Mouse (Mus musculus) hindbrain, embryonic 13.5 days (tissue): Measurements from ENCODE around the gene Ptpn18. TPM values are rescaled to one million over a fixed set of nuclear protein-coding genes. Genes with fewer than 3 reads are reported as not detected.
"Not testable (repeated sequence)": the region's sequence is repeated elsewhere in the genome, so short reads cannot be mapped to it uniquely, and the experiment has no call there.

Source experiments
- ATAC-seq: fragments of 200-750 bp; cut with Nextera tagmentation; 2 replicates; pipeline ENCODE4 v1.8.0; 2017; ENCODE audit warnings: moderate TSS enrichment; ENCODE audit not compliant: low FRiP score
- H3K27ac ChIP-seq: fragments of 300-500 bp; sonication (generic); 2 replicates; pipeline ENCODE4 v1.5.1; 2015; ENCODE audit warnings: inconsistent platforms, mild to moderate bottlenecking, moderate library complexity
- H3K27me3 ChIP-seq: fragments of 300-500 bp; sonication (generic); 2 replicates; pipeline ENCODE4 v1.6.1; 2015; ENCODE audit warnings: mild to moderate bottlenecking, inconsistent platforms
- H3K36me3 ChIP-seq: fragments of 300-500 bp; sonication (generic); 2 replicates; pipeline ENCODE4 v1.6.1; 2015; ENCODE audit warnings: mild to moderate bottlenecking, inconsistent platforms
- H3K4me1 ChIP-seq: fragments of 300-500 bp; sonication (generic); replicated peaks from 2 replicates; pipeline ENCODE4 v1.6.1; 2015; ENCODE audit warnings: inconsistent platforms
- H3K4me2 ChIP-seq: fragments of 300-500 bp; sonication (generic); 2 replicates; pipeline ENCODE4 v1.6.1; 2015; ENCODE audit warnings: inconsistent platforms, mild to moderate bottlenecking, moderate library complexity
- H3K4me3 ChIP-seq: fragments of 300-500 bp; sonication (generic); 2 replicates; pipeline ENCODE4 v1.5.1; 2015; ENCODE audit warnings: mild to moderate bottlenecking, inconsistent platforms
- H3K9ac ChIP-seq: fragments of 300-500 bp; sonication (generic); 2 replicates; pipeline ENCODE4 v1.6.1; 2015; ENCODE audit warnings: mild to moderate bottlenecking, inconsistent platforms
- H3K9me3 ChIP-seq: fragments of 300-500 bp; sonication (generic); 2 replicates; pipeline ENCODE4 v1.6.1; 2016; ENCODE audit warnings: inconsistent platforms
- WGBS: fragments of 180-500 bp; shearing (Covaris S2); methylation state at CpG from one replicate; pipeline ENCODE4 v1.1.7; 2015; 5-methylcytosine and 5-hydroxymethylcytosine counted together
- polyA plus RNA-seq: library from polyadenylated mRNA; unstranded; fragments of >200 nt; fragmentation: Nextera tagmentation; extraction: Ambion mirVana; gene quantifications from 2 replicates; pipeline ENCODE4 v1.2.1, GENCODE M21; 2015

The Ptpn18 gene
- polyA plus RNA-seq, 1 experiment from 2014 or later, result 8.2 TPM

DNA sequence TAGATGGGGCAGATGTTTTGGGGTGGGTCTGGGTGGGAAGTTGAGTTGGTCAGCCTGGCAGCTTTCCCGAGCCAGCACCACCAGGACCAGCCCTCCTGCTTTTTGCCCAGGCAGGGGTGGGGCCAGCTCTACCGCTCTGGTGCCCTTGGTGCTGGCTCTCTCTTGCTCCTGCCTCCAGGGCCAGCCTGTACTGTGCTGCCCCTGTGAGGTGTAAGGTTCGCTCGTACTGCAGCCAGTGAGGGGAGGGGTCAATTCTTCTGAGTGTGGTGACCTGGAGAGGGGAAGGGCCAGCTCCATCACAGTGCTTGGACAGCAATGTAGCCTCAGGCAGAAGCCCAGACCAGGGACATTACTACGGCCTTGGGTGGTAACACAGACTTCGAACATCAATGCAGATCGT, 45.7 kb downstream of the Ptpn18 start:
- Histone ChIP-seq H3K27me3 (no peaks in the 10 kb centered on the region), H3K4me3 (no peak overlapping the region), H3K4me2 (no peak overlapping the region), H3K27ac (no peak overlapping the region), H3K36me3 (no peaks in the 10 kb centered on the region), H3K9ac (no peak overlapping the region), H3K4me1 (no peaks in the 10 kb centered on the region), H3K9me3 (0 out of 2 replicates have a peak, but pooled peaks cover 6% of the 10 kb centered on the region)
- 72% methylated on average over 7 of the region's 7 CpGs for WGBS
- ATAC-seq, result no peak

DNA sequence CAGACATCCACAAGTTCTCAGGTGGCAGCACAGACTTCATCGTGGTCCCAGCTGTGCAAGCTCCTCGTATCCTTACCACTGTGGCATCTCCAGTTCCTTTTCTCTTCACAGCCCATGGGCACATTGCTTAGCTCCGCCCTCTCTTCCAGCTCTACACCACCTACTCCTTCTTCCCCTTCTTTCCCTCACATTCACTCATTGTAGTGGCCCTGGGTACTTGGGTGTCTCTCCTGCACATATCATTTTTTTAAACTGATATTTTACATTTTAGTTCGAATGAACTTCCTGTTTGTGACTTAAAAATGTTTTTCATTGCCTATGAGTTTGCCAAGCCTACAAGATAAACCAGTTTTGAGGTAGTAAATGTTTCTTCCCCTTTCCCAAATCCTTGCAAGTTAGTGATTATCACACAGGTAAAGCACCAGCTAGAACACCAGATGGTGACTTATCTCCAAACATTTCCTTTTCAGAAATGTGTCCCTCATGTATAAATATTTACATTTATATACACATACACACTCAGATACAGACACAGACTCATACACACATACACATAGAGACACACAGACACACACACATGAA, 46.5 kb downstream of the Ptpn18 start:
- no peak overlapping the region for H3K27ac ChIP-seq
- no peak for ATAC-seq
- WGBS, result 87% methylated on average over 4 of the region's 4 CpGs
- no peak overlapping the region for H3K4me3 ChIP-seq
- 0 out of 2 replicates have a peak, but pooled peaks cover 6% of the 10 kb centered on the region for H3K9me3 ChIP-seq
- no peaks in the 10 kb centered on the region for H3K36me3 ChIP-seq
- no peaks in the 10 kb centered on the region for H3K27me3 ChIP-seq
- peaks cover 4% of the 10 kb centered on the region; the same call in 1 of the 2 replicates for H3K4me1 ChIP-seq
- H3K9ac ChIP-seq, result no peak overlapping the region
- H3K4me2 ChIP-seq, result no peak overlapping the region

DNA sequence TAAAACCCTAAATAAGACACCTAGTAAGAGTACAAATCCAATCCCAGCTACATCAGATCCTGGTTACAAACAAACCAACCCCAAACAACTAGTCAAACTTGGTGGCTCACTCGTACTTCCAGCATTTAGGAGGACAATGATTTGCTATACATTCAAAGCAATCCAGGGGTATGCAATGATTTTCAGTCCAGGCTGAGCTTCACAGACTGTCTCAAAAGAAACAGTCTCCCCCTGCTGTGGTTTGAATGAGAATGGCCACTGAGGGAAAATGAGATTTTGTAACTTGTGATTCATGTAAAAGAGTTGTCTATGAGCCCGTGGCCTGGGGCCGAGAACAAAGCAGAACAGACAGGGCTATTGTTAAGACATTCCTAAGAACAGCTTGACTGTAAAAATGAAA, 48.4 kb downstream of the Ptpn18 start:
- H3K4me2 ChIP-seq, result no peak overlapping the region
- no peaks in the 10 kb centered on the region for H3K27me3 ChIP-seq
- H3K9me3 ChIP-seq, result 0 out of 2 replicates have a peak, but pooled peaks cover 6% of the 10 kb centered on the region
- ATAC-seq, result no peak
- no peak overlapping the region for H3K9ac ChIP-seq
- WGBS, result 74% methylated on average over 3 of the region's 3 CpGs
- H3K36me3 ChIP-seq, result no peaks in the 10 kb centered on the region
- peaks cover 4% of the 10 kb centered on the region; the same call in 1 of the 2 replicates for H3K4me1 ChIP-seq
- H3K4me3 ChIP-seq, result no peak overlapping the region
- no peak overlapping the region for H3K27ac ChIP-seq

DNA sequence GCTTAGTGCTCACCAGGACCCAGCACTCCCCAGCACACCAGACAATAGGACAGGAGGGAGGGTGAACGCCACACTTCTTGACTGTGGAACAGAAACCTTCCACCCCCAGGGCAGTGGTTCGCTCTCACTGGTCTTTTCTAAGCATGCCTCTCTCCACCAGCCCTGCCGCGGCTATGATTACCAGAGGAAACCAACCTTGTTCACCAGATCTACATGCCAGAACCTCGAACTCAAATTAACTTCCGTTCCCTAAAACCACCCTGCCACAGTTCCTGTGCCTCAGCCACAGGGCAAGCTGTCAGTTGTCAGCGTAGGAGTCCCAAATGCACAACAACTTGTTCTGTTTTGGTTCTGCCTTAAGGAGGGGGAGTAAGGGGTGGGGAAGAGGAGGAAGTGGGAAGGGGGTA, 51.0 kb downstream of the Ptpn18 start:
- Histone ChIP-seq H3K9me3 (0 out of 2 replicates have a peak, but pooled peaks cover 6% of the 10 kb centered on the region), H3K4me3 (no peak overlapping the region), H3K4me1 (peaks cover 4% of the 10 kb centered on the region; the same call in 1 of the 2 replicates), H3K27ac (no peak overlapping the region), H3K36me3 (no peaks in the 10 kb centered on the region), H3K27me3 (no peaks in the 10 kb centered on the region), H3K9ac (no peak overlapping the region), H3K4me2 (no peak overlapping the region)
- WGBS, result 6% methylated on average over 7 of the region's 7 CpGs
- no peak for ATAC-seq

DNA sequence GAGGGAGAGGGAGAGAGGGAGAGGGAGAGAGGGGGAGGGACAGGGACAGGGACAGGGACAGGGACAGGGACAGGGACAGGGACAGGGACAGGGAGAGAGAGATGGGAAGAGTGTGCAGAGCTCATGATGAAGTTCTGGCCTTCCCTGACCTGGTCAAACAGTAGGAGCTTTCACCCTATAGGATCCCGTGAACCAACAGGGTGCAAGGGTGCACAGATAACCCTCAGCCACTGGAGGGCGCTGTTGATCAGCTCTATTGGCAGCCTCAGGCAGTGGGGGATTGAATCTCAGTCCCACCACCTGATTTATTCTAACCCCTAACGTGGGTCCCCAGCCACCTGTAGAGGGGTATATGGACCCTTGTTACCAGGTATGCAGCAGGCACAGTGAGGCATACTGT, 51.5 kb downstream of the Ptpn18 start:
- H3K27me3 ChIP-seq, result no peaks in the 10 kb centered on the region
- no peak overlapping the region for H3K4me2 ChIP-seq
- H3K27ac ChIP-seq, result no peak overlapping the region
- peaks cover 4% of the 10 kb centered on the region; the same call in 1 of the 2 replicates for H3K4me1 ChIP-seq
- 10% methylated on average over 3 of the region's 3 CpGs for WGBS
- no peak overlapping the region for H3K4me3 ChIP-seq
- no peaks in the 10 kb centered on the region for H3K36me3 ChIP-seq
- 0 out of 2 replicates have a peak, but pooled peaks cover 6% of the 10 kb centered on the region for H3K9me3 ChIP-seq
- no peak overlapping the region for H3K9ac ChIP-seq
- ATAC-seq, result peak; percentile 24; the same call in 1 of the 2 replicates

DNA sequence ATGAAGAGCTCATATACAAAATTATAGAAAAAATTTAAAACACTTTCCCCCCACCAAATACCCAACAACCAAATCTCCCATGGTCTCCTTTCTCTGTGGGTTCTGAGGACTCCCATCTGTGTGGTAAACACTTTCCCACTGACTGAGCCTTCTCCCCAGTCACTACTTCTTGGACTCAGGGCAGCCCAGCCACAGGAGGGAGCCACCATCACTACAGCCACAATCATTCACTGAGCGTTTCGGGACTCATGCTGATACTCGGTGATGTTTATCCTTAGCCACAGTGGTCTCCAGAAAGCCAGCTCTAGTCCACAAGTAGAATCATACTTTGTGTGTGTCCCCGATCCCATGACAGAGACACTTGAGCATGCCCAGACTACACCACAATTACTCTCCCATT, 53.5 kb downstream of the Ptpn18 start:
- WGBS, result 74% methylated on average over 4 of the region's 4 CpGs
- Histone ChIP-seq H3K9me3 (no peaks in the 10 kb centered on the region), H3K27ac (no peak overlapping the region), H3K4me1 (peaks cover 4% of the 10 kb centered on the region; the same call in 1 of the 2 replicates), H3K36me3 (no peaks in the 10 kb centered on the region; the same call in 1 of the 2 replicates), H3K27me3 (no peaks in the 10 kb centered on the region), H3K4me3 (no peak overlapping the region), H3K4me2 (no peak overlapping the region), H3K9ac (no peak overlapping the region)
- no peak for ATAC-seq

DNA sequence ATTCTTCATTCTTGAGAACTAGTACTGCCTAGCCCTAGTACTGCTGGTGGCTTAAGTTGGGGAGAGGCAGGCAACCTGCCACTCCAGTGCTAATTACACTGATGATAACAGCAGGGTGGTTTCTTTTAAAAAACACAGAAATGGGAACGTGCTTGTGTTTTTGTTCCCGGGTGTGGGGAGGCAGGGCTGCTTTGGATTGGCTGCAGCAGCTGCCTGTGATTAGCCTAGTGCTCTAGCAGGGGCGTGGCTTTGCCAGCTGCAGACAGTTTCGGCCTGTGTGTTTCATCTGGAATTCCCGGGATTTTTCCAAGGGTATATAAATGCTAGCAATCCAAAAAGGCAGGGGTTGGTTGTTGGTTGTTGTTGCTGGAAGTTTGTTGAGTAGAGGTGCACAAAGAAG, 57.0 kb downstream of the Ptpn18 start:
- Histone ChIP-seq H3K4me2 (no peak overlapping the region), H3K27ac (no peak overlapping the region), H3K4me1 (no peaks in the 10 kb centered on the region), H3K9ac (no peak overlapping the region), H3K36me3 (no peaks in the 10 kb centered on the region; the same call in 1 of the 2 replicates), H3K27me3 (no peaks in the 10 kb centered on the region), H3K4me3 (no peak overlapping the region), H3K9me3 (no peaks in the 10 kb centered on the region)
- 58% methylated on average over 5 of the region's 5 CpGs for WGBS
- no peak for ATAC-seq

DNA sequence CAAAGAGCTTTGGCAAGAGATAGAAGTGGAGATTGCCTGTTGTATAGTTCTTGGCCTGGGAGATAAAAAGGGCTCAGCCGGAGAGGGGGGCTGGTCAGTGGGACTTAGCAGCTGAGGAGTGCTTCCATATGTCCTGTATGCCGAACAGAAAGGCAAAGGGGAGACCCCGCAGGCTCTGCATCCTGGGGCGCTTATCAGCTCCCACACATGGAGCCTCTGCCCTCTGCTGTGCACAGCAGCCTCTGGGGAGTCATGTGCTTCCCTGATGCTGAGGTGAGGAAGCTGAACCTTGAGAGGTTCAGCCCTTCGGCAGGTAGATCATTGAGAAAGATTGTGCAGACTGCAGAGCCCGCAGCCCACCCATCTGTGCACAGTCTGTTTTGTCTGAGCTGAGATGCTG, 57.7 kb downstream of the Ptpn18 start:
- ATAC-seq, result not testable (repeated sequence)
- 76% methylated on average over 6 of the region's 6 CpGs for WGBS

DNA sequence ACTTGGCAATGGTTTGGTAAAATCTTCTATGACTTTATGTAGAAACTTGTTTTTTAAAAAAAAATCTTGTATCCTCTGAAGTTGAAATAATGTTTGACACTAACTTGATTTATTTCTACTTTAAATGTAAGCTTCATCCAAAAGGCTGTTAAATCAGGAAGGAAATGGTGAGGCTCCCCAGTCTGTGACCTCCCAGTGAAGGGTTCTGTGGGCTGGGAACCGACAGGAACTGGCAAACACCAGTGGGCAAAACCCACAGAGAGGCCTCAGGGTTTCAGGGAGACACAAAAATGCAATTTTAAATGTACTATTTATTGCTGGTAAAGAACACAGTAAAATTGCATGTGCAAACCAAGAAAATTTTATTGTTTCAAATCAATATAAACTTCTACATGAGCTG, 58.2 kb downstream of the Ptpn18 start:
- WGBS, result 60% methylated on average over 1 of the region's 1 CpGs
- not testable (repeated sequence) for ATAC-seq

More for the DNA sequence above, 57.7 kb downstream of the Ptpn18 start:
- not testable (repeated sequence) for H3K4me3 ChIP-seq, H3K9ac ChIP-seq, H3K36me3 ChIP-seq, H3K4me1 ChIP-seq, H3K9me3 ChIP-seq, H3K27ac ChIP-seq, H3K4me2 ChIP-seq, H3K27me3 ChIP-seq

DNA sequence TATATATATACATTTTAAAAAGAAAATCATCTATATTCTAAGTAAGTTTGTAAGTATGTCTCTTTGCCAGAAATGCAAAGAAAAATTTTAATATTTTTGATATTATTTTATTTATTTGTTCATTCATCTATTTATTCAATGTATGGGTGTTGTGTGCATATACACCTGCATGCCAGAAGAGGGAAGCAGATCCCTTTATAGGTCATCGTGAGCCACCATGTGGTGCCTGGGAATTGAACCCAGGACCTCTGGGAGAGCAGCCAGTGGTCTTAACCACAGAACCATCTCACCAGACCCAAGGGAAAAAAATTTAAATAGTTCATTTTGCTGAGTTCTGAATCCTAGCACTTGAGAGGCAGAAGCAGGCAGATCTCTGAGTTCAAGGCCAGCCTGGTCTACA, 58.7 kb downstream of the Ptpn18 start:
- Histone ChIP-seq H3K27me3 (no peaks in the 10 kb centered on the region), H3K36me3 (no peaks in the 10 kb centered on the region; the same call in 1 of the 2 replicates), H3K9me3 (no peaks in the 10 kb centered on the region), H3K9ac (no peak overlapping the region), H3K4me2 (no peak overlapping the region), H3K27ac (no peak overlapping the region), H3K4me1 (no peaks in the 10 kb centered on the region), H3K4me3 (no peak overlapping the region)
- no peak for ATAC-seq
- WGBS, result 75% methylated on average over 1 of the region's 1 CpGs

More for the DNA sequence above, 58.2 kb downstream of the Ptpn18 start:
- not testable (repeated sequence) for H3K4me1 ChIP-seq, H3K9ac ChIP-seq, H3K36me3 ChIP-seq, H3K27ac ChIP-seq, H3K4me3 ChIP-seq, H3K4me2 ChIP-seq, H3K9me3 ChIP-seq, H3K27me3 ChIP-seq

DNA sequence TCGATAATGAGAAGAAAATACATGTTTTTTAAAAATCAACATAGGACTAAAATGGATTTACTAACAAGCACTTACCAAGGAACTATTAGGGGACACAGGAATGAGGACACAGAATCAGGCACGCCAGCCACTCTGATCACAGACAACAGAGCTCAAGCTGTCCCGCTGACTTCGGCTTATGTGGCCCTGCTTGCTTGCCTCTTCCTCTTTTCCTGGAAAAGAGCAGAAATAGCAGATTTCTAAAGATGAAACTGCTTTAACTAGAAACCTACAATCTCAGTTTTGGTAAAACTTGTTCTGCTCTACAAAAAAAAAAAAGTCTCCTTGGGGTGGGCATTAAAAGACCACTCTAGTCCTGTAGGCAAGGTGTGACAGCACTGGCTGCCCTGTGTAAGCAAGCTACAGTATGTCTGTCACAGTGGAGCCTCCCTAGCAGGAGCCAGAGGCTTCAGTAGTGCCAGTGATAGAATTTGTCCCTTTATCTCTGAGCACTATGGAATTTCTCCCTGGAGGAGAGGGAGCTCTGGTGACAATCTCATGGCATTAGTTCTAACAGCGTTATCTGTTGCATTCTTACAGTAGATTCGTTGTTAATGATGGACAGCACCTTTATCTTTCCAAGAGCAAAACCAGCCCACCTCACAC, 62.8 kb downstream of the Ptpn18 start:
- Histone ChIP-seq H3K36me3 (no peaks in the 10 kb centered on the region), H3K27me3 (no peaks in the 10 kb centered on the region), H3K4me3 (no peak overlapping the region), H3K9ac (no peak overlapping the region), H3K9me3 (no peaks in the 10 kb centered on the region), H3K4me1 (no peaks in the 10 kb centered on the region), H3K4me2 (no peak overlapping the region), H3K27ac (no peak overlapping the region)
- 89% methylated on average over 6 of the region's 6 CpGs for WGBS
- ATAC-seq, result no peak

DNA sequence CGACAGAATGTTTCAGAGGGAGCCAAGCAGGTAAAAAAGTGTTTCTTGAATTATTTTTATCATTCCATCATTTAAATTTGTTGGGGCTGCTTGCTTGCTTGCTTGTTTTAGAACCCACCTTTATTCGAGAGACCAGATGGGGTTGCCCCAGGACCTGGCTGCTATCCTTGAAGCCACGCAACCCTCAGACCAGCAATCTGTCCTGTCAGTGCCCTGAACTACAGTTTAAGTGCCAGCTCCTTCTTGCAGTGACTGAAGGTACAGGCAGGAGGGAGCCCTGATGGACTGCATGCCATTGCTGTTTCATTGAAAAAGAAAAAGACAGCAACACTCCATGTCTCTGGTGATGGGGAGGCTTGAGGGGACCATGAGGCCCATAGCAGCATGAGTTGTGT, 63.3 kb downstream of the Ptpn18 start:
- H3K9me3 ChIP-seq, result no peaks in the 10 kb centered on the region
- H3K27me3 ChIP-seq, result no peaks in the 10 kb centered on the region
- 86% methylated on average over 3 of the region's 3 CpGs for WGBS
- no peak overlapping the region for H3K9ac ChIP-seq
- H3K4me3 ChIP-seq, result no peak overlapping the region
- no peak overlapping the region for H3K27ac ChIP-seq
- H3K4me1 ChIP-seq, result no peaks in the 10 kb centered on the region
- no peaks in the 10 kb centered on the region for H3K36me3 ChIP-seq
- no peak overlapping the region for H3K4me2 ChIP-seq
- ATAC-seq, result no peak

DNA sequence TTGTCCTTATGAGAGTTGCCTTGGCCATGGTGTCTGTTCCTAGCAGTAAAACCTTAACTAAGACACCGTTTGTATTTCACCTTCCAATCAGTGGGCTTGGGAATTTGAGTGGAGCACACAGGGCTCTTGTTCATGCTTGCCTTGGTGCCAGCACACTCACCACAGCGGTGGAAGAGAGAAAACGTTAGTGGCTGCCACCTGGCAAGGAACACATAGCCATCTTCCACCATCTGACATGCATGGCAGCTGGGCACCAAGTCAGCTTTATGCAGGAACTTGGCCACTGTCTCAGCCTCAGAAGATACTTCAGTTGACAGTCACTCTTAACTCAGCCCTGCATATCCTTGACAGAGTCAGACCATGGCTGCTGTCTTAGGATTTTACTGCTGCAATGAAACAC, 64.1 kb downstream of the Ptpn18 start:
- H3K4me3 ChIP-seq, result no peak overlapping the region
- no peaks in the 10 kb centered on the region for H3K36me3 ChIP-seq
- ATAC-seq, result no peak
- H3K27ac ChIP-seq, result no peak overlapping the region
- H3K4me2 ChIP-seq, result no peak overlapping the region
- 82% methylated on average over 3 of the region's 3 CpGs for WGBS
- no peaks in the 10 kb centered on the region for H3K9me3 ChIP-seq
- H3K27me3 ChIP-seq, result no peaks in the 10 kb centered on the region
- H3K4me1 ChIP-seq, result no peaks in the 10 kb centered on the region
- H3K9ac ChIP-seq, result no peak overlapping the region
